Mouse (Mus musculus): Measurements from ENCODE around the gene Tmem150c.

DNA sequence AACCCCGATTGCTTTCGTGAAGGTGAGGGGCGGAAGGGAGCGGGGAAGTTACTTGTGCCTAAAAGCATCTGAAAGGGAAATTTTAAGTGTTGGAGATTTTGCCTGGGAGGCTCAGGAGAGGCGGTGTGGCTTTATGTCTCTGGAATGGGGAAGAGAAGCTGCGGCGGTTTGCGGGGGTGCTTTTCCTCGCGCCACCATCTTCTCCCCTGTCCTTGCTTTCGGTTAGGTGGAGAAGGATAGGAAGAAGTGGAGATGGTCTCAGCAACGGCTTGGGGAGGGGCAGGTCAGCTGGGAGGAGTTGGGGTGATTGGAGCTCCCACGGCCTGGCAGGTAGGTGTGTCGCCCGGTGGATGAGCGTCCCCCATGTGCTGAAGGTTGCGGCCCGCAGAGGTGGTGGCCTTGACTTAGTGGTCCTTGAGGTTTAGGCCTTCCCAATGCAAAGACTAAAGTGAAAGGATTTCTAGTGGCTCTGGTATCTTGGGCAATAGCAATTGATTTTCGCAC lies 119.3 kb downstream of the Tmem150c start:
- TF ChIP-seq CTCF (IDR thresholded peaks at IDR 0.05; ENCODE audit: low read depth) (no peak), EP300 (IDR thresholded peaks at IDR 0.05; ENCODE audit: low read depth) (no peak)

Data from liver, postnatal 0 days (tissue).